Mouse (Mus musculus): ENCODE results near the gene Rpe. TPM values are rescaled to one million over a fixed set of nuclear protein-coding genes. Genes with fewer than 3 reads are reported as not detected.
"Not testable (repeated sequence)": the region's sequence is repeated elsewhere in the genome, so short reads cannot be mapped to it uniquely, and the experiment has no call there.

Rpe gene
- polyA plus RNA-seq, 1 experiment, result 58.3 TPM

GRCm38 (mm10) chr1:66692780-66693392 is 7.7 kb upstream of the Rpe start:
- TF ChIP-seq CTCF (IDR thresholded peaks at IDR 0.05; ENCODE audit: borderline replicate concordance, insufficient read depth, low read length) (no peak), POLR2A (IDR thresholded peaks at IDR 0.05; ENCODE audit: low read depth, low read length) (no peak)
- H3K4me3 ChIP-seq (ENCODE audit: insufficient read depth, low read length), result no peak overlapping the region
- H3K27ac ChIP-seq (ENCODE audit: insufficient read depth, low read length), result no peak overlapping the region
- no peaks in the 10 kb centered on the region for H3K4me1 ChIP-seq (ENCODE audit: control insufficient read depth, insufficient read depth, low read length)

- no peak overlapping the region for H3K4me3 ChIP-seq (ENCODE audit: insufficient read depth, low read length)
- TF ChIP-seq POLR2A (IDR thresholded peaks at IDR 0.05; ENCODE audit: low read depth, low read length), result no peak
- TF ChIP-seq CTCF (IDR thresholded peaks at IDR 0.05; ENCODE audit: borderline replicate concordance, insufficient read depth, low read length), result no peak
- H3K27ac ChIP-seq (ENCODE audit: insufficient read depth, low read length), result no peak overlapping the region
- H3K4me1 ChIP-seq (ENCODE audit: control insufficient read depth, insufficient read depth, low read length), result no peaks in the 10 kb centered on the region
Observed at GRCm38 (mm10) chr1:66694266-66694665, 6.4 kb upstream of the Rpe start.

- no peaks in the 10 kb centered on the region for H3K4me1 ChIP-seq (ENCODE audit: control insufficient read depth, insufficient read depth, low read length)
- TF ChIP-seq POLR2A (IDR thresholded peaks at IDR 0.05; ENCODE audit: low read depth, low read length), result no peak
- H3K27ac ChIP-seq (ENCODE audit: insufficient read depth, low read length), result no peak overlapping the region
- H3K4me3 ChIP-seq (ENCODE audit: insufficient read depth, low read length), result no peak overlapping the region
Observed at GRCm38 (mm10) chr1:66695296-66695695, 5.3 kb upstream of the Rpe start.

GRCm38 (mm10) chr1:66699630-66700029 is 1.0 kb upstream of the Rpe start:
- not testable (repeated sequence) for H3K4me1 ChIP-seq (ENCODE audit: control insufficient read depth, insufficient read depth, low read length); H3K4me3 ChIP-seq (ENCODE audit: insufficient read depth, low read length)

GRCm38 (mm10) chr1:66700149-66700692 is 410 bp upstream of the Rpe start:
- Histone ChIP-seq H3K4me1 (ENCODE audit: control insufficient read depth, insufficient read depth, low read length) (peaks cover 4% of the 10 kb centered on the region; the same call in 1 of the 2 replicates), H3K4me3 (ENCODE audit: insufficient read depth, low read length) (no peak overlapping the region), H3K27ac (ENCODE audit: insufficient read depth, low read length) (no peak overlapping the region)
- TF ChIP-seq CTCF (IDR thresholded peaks at IDR 0.05; ENCODE audit: borderline replicate concordance, insufficient read depth, low read length) (no peak), POLR2A (IDR thresholded peaks at IDR 0.05; ENCODE audit: low read depth, low read length) (no peak)

More at GRCm38 (mm10) chr1:66699630-66700029, 1.0 kb upstream of the Rpe start:
- not testable (repeated sequence) for H3K27ac ChIP-seq (ENCODE audit: insufficient read depth, low read length)

GRCm38 (mm10) chr1:66701576-66701940 is 927 bp downstream of the Rpe start:
- H3K27ac ChIP-seq (ENCODE audit: insufficient read depth, low read length), result no peak overlapping the region
- TF ChIP-seq CTCF (IDR thresholded peaks at IDR 0.05; ENCODE audit: borderline replicate concordance, insufficient read depth, low read length) (no peak), POLR2A (IDR thresholded peaks at IDR 0.05; ENCODE audit: low read depth, low read length) (no peak)
- peaks cover 4% of the 10 kb centered on the region; the same call in 1 of the 2 replicates for H3K4me1 ChIP-seq (ENCODE audit: control insufficient read depth, insufficient read depth, low read length)
- peak overlapping the region; percentile 92 for H3K4me3 ChIP-seq (ENCODE audit: insufficient read depth, low read length)

GRCm38 (mm10) chr1:66702623-66703345 is 2.2 kb downstream of the Rpe start:
- no peak overlapping the region for H3K27ac ChIP-seq (ENCODE audit: insufficient read depth, low read length)
- no peak overlapping the region for H3K4me3 ChIP-seq (ENCODE audit: insufficient read depth, low read length)
- TF ChIP-seq POLR2A (IDR thresholded peaks at IDR 0.05; ENCODE audit: low read depth, low read length) (no peak), CTCF (IDR thresholded peaks at IDR 0.05; ENCODE audit: borderline replicate concordance, insufficient read depth, low read length) (no peak)
- peaks cover 4% of the 10 kb centered on the region; the same call in 1 of the 2 replicates for H3K4me1 ChIP-seq (ENCODE audit: control insufficient read depth, insufficient read depth, low read length)

GRCm38 (mm10) chr1:66704523-66704922 is 3.9 kb downstream of the Rpe start:
- no peak for TF ChIP-seq POLR2A (IDR thresholded peaks at IDR 0.05; ENCODE audit: low read depth, low read length)
- TF ChIP-seq CTCF (IDR thresholded peaks at IDR 0.05; ENCODE audit: borderline replicate concordance, insufficient read depth, low read length), result no peak
- no peak overlapping the region for H3K27ac ChIP-seq (ENCODE audit: insufficient read depth, low read length)
- H3K4me1 ChIP-seq (ENCODE audit: control insufficient read depth, insufficient read depth, low read length), result peaks cover 4% of the 10 kb centered on the region; the same call in 1 of the 2 replicates
- H3K4me3 ChIP-seq (ENCODE audit: insufficient read depth, low read length), result no peak overlapping the region

- Histone ChIP-seq H3K4me3 (ENCODE audit: insufficient read depth, low read length) (no peak overlapping the region), H3K27ac (ENCODE audit: insufficient read depth, low read length) (no peak overlapping the region), H3K4me1 (ENCODE audit: control insufficient read depth, insufficient read depth, low read length) (no peaks in the 10 kb centered on the region)
- no peak for TF ChIP-seq POLR2A (IDR thresholded peaks at IDR 0.05; ENCODE audit: low read depth, low read length)
- no peak for TF ChIP-seq CTCF (IDR thresholded peaks at IDR 0.05; ENCODE audit: borderline replicate concordance, insufficient read depth, low read length)
Observed at GRCm38 (mm10) chr1:66712859-66713258, 12.2 kb downstream of the Rpe start.

- H3K27ac ChIP-seq (ENCODE audit: insufficient read depth, low read length), result no peak overlapping the region
- H3K4me3 ChIP-seq (ENCODE audit: insufficient read depth, low read length), result no peak overlapping the region
- TF ChIP-seq POLR2A (IDR thresholded peaks at IDR 0.05; ENCODE audit: low read depth, low read length), result no peak
- no peaks in the 10 kb centered on the region for H3K4me1 ChIP-seq (ENCODE audit: control insufficient read depth, insufficient read depth, low read length)
Observed at GRCm38 (mm10) chr1:66730581-66730980, 29.9 kb downstream of the Rpe start.
